Mouse (Mus musculus) frontal cortex, adult 2 months (tissue): Measurements from ENCODE around the gene Gja8. TPM values are rescaled to one million over a fixed set of nuclear protein-coding genes. Genes with fewer than 3 reads are reported as not detected.

Source experiments
- DNase-seq, 2 experiments: peaks; one replicate each; pipeline ENCODE4 v3.0.0; 2022; ENCODE audit warnings: low spot score in 1 of 2; ENCODE audit errors: extremely low spot score in 1 of 2
- polyA plus RNA-seq: library from polyadenylated mRNA; depleted of rRNA; stranded (reverse); fragments of >200 nt; gene quantifications from 2 replicates; pipeline ENCODE4 v1.2.3, GENCODE M21; 2012; rRNA removed

Gene Gja8
- not detected in 2 replicates for polyA plus RNA-seq

- DNase-seq, result no peak
Measured at GRCm38 (mm10) chr3:96925920-96926319, at the start of gene Gja8. Gene Gja8 (minus strand): TSS chr3:96926020.

DNA sequence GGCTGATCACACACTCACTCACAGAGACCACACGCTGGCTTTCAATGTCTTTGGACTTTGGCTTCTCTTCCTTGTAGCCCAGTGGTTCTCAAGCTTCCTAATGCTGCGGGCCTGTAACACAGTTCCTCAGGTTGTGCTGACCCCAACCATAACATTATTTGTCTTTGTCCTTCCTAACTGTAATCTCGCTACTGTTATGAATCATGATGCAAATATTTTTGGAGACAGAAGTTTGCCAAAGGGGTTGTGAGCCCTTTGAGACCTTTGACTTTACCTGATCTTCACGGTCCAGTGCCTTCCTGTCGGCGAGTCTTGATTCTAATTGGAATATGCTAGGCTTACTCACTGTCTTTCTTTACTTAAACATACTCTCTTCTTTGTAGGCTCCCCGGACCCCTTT lies 48.6 kb upstream of the Gja8 start:
- no peak for DNase-seq

DNA sequence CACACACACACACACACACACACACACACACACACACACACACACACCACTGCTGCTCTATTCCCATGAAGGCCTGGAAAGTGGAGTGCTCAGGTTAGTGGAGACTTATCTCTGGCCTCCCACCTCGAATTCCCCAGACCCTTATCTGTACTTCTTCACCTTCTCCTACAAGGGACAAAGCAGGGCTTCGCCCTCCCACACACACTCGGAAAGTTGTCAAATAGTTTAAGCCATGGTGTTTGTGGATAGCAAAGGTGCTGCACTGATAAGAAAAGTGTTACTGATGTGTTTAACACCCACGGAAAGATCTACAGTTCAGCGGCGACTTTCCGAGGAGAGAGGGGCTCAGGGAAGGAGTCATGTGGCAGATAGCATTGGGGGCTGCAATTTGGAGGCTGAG lies 45.2 kb upstream of the Gja8 start:
- no peak for DNase-seq

DNA sequence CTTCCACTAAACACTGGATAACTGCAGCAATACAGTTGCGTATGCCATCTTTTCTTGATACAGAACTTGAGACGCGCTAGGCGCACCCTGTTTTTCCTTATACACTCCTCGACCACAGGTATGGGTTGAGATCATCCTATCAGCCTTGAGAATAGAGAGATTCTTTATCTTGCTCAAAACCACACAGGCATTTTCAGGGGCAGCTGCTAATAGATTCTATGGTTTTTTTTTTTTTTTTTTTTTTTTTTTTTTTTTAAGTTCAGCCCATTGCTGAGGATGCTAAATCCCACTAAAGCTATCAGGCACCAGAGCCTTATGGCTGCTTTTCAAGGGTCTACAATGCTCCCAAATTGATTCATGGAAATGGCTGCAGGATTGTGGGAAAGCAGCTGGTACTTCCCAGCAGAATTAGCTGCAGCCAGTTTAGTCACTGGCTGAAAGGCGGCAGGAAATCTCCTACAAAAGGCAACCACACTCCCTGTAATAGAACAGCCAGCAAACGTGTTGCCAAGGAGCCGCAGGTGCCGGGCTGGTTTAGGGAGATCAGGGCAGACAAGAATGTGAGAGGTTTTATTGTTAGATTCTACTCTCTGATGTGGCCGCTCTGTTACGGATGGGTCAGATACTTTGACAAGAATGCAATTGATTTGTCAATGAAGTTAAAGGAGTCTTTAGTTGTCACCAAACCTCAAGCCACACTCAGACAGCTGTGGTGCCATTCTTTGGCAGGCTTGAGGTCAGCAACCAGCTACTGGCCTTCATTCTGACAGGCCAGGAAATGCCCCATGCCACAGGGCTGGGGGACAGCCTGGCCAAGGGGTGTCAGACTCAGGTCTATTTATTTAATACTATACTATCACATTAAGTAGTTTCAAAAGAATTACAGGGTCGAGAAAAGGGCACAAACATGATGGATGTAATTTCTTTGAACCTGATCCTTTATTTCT lies 37.5 kb upstream of the Gja8 start:
- DNase-seq, result peak in 1 of 2 experiments; percentile 31

- no peak for DNase-seq
Measured at GRCm38 (mm10) chr3:96960597-96960996, 34.8 kb upstream of the Gja8 start.

DNA sequence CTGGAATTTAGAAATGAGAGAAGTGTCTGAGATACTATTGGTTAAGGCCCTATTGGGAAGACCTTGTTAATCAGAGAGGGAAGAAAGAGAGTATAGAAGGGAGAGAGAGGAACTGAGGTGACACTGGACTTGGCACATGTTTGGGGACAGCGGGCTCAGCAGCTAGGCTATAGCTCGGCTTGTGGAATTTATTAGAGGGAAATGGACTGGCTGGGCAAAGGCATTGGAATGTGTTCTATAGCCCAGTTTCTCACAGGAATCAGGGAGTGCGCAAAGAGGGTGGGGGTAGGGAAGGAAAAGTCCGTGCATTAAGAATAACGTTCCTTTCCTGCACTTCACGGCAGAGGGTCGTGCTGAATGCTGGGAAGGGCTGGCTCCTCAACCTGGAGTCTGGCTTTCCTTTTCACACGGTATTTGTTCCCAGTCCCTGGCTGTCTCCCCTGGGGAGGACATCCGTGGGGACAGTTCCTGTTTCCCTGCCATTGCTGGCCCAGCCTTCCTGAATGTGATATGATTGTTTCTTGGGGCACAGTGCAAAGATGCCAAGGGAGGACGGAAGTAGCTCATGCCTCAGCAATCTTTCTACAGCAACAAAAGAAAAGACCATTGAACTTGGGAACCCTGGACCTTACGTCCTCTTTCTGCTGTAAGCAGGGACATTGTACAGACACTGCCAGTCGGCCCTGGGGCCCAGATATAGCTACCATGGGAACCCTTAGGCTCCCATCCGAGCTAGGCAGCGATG lies 27.8 kb upstream of the Gja8 start:
- no peak for DNase-seq

- DNase-seq, result no peak
Measured at GRCm38 (mm10) chr3:96942706-96943105, 16.9 kb upstream of the Gja8 start.

DNA sequence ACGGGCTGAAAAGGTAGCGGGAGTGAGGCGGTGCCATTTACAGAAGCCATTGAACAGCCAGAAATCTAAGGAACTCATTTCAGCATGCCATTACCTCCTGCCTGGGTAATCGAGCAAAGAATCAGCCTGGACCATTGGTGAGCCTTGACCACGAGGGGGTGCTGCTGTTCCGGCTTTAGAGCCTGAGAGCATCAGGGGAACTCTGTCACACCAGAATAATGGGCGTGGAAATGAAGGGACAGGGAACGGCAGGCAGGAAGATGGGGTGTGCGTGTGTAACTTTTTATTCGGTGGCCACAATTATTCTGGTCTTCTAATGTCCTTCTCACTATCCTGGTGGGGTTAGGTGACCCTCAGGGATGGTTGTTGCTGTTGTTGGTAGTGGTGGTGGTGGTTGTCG lies 12.9 kb upstream of the Gja8 start:
- DNase-seq, result peak; percentile 65 to 96

- peak in 1 of 2 experiments; percentile 19 for DNase-seq
Measured at GRCm38 (mm10) chr3:96937606-96938005, 11.8 kb upstream of the Gja8 start.

GRCm38 (mm10) chr3:96936241-96936640 lies 10.4 kb upstream of the Gja8 start:
- peak in 1 of 2 experiments; percentile 63 for DNase-seq

- DNase-seq, result no peak
Measured at GRCm38 (mm10) chr3:96931261-96931681, 5.5 kb upstream of the Gja8 start.

- no peak for DNase-seq
Measured at GRCm38 (mm10) chr3:96924631-96925030, 1.2 kb downstream of the Gja8 start.

DNA sequence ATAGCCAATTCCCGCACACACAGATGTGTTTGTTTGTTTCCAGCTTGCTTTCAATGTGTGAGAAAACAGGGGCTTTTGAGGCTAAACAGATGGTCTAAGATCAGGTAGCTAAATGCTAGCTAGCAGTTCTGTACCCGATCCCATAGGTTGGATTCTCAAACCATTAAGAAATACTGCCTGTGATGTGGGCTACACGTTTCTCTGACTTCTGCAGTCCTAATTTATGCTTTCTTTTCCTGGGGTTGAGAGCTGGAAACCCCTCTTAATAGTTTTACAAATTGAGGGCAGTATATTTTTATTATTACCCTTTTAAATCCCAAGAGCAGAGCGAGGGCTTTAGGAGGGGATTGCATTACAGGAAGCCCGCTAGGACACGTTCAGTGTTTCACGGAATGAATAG lies 4.8 kb downstream of the Gja8 start:
- no peak for DNase-seq

DNA sequence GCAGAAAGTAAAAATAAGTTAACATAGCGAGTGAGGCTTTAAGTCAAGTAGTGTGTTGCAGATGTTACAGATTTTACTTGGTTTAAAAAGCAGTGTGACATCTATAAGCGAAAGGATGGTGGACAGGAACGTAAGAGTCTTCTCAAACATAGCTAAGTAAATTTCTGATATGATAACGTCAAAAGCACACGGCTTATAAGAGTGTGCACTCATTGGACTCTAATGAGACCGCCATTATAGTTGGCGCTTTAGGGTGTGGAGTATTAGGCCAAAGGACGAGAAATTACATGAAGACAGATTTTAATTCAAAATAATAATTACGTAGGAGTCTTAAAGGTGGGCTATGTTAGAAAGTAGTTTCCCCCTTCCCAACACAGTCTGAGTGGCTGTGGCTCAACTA lies 20.2 kb downstream of the Gja8 start:
- no peak for DNase-seq

DNA sequence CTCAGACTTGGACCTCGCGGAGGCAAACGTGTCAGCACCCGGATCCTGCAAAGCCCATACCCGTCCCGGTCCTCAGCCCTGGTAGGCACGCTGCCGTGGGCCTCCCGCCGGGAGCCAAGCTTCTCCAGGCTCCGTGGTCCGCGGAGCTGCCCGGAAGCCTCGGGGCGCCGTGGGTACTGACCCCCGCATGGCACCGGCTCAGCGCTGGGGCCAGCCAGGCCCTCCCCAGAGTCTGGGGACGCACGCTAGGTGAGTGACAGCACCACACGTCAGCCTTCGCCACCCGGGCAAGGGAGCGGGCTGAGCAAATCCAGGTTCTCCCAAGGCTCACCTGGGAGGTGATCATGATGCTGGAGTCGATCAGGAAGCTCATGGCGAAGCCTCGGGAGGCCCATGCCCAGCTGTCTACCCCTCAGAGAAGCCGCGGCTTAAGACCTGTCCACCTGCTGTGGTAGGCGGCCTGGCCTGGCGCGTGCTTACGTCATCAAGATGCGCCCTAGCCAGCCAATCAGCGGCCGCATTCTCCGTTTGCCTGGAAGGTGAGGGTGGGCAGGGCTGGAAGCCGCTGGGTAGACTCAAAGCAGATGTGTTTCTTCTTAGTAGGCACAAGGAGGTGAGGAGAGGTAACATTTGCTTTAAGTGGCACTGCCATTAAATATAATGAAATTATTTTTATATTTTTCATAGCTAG lies 20.8 kb downstream of the Gja8 start, which contains the start of gene Gpr89:
Gene Gpr89 (minus strand): TSS at position 496 of the 691 bp plus-strand sequence.
- DNase-seq, result peak; percentile 90 to 98

GRCm38 (mm10) chr3:96904393-96904792 lies 21.4 kb downstream of the Gja8 start, which contains the start of gene Gja5:
Gene Gja5 (plus strand): TSS chr3:96904693.
- no peak for DNase-seq

DNA sequence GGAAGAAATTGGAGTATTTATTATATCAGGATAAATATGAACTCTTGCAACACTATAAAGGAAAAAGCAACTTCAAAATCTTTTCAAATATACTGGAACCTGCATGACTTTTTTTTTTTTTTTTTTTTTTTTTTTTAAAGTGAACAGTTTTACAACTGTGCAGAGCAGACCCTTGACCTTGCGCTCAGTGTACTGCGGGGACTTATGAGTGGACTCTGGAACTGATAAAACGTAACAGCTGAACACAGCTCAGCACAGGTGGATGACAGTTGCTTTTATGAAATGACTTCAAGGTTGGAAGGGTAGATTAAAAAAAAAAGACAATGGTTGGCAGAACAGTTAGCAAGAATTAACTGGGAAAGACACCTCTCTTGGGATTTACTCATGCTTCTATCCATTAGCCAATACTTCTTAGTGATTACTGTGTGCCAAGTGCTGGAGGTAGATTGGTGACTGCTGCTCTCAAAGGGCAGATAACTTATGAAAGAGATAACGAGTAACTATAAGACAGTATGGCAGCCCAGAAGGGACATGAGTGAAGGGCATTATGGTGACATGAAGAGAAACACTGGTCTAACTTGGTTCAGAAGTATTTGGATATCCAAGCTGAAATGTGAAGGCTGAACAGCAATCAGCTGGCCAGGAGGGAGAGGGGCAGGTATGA lies 23.4 kb downstream of the Gja8 start:
- no peak for DNase-seq

DNA sequence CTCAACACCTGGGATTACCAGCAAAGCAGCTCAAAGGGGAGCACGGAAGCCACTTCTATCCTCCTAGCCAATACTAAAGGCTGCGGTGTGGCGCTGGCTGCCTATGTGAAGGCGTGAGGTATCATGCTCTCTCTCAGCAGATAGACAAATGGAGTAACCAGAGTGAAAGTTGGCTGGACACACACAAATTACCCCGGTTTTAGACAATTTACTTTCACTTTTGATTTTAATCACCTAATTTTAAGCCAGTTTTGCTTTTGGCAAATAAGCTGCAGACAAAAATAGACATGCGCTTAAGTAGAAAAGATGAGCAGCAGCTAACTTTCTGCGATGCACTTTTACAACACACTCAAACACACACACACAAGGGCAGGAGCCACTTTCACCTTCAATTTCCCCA lies 42.1 kb downstream of the Gja8 start:
- DNase-seq, result no peak

GRCm38 (mm10) chr3:96882061-96882849 lies 43.6 kb downstream of the Gja8 start:
- DNase-seq, result no peak
